Mouse (Mus musculus) skeletal muscle tissue, postnatal 0 days (tissue): ENCODE measurements around the gene Uqcr11. TPM values are rescaled to one million over a fixed set of nuclear protein-coding genes. Genes with fewer than 3 reads are reported as not detected.

Experiments used
- microRNA-seq, 2 experiments: library from miRNA; unstranded; fragments of <30 nt; microRNA quantifications; one replicate each; pipeline ENCODE4; 2016
- polyA plus RNA-seq: library from polyadenylated mRNA; unstranded; fragments of >200 nt; fragmentation: Nextera tagmentation; extraction: Ambion mirVana; gene quantifications from 2 replicates; pipeline ENCODE4 v1.2.1, GENCODE M21; 2015

Uqcr11 gene
- polyA plus RNA-seq: 1,315 and 1,562 TPM in 2 replicates

DNA sequence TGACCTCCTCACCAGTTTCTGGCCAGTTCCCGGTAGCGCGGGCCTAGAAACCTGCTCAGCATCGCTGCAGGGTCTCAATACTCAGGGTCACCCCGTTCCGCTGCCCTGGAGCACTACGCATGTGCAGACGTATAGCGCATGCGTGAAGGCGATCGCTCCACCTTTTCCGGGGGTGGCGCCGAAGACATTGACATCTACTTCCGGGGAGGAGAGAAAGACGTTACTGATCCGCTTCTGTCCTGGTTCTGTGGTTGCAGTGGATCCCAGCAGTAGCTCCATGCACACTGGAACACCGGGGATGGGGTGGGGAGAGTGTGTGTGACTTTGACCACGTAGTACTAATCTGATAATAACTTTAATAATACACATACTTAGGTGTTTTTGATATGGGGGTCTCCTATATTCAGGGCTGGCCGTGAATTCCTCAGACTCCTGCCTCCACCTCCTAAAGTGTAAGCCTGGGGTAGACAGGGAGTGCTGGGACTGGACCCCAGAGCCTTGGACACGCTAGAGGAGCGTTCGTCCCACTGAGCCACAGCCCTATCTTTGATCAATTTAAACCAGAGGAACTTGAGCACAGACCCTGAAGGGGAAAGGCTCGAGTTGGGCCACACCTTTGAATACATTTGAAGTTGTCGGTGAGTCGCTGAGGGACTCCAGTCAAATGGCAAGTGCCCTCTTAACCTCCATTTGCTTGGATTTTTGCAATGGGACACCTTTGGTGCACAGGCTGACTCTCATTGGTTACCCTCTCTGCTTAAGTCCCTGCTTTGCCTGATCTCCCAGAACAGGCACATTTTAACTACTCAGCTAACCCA lies at the start of gene Uqcr11:
Uqcr11 (minus strand) TSS at position 147 of the 818 bp plus-strand sequence.

DNA sequence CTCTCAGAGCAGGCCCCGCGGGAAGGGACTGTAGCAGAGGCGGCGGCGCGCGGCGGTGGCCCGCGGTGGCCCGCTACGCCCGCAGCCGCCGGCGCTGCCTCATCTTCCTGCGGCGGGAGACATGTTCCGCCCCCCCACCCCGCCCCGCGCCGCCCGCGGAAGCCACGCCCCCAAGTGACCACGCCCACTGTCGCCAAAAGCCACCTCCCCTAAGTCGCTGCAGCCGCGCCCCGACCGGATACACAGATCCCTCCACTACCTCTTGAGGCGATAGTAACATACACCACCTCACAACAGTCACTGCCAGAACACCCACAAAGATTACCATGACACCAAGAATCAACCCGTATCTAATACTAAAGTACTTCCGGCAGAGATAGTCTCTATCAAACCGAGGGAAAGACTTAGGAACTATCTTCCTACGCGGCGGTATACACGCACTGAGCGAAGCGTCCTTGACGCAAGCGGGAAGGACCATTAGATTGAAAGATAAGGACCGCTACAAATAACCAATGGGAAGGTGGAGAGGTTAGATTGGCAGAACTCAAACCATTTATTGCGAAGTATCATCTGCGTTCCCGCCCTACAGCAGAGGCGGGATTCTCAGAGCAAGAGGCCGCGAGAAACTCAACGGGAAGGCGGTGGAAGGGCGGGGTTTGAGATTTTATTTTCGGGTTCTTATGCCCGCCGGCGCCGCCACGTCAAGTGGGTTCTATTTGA lies 27.0 kb upstream of the Uqcr11 start, which contains the start of gene Tcf3:
Tcf3 (minus strand) TSS at position 135 of the 720 bp plus-strand sequence.

GRCm38 (mm10) chr10:80399191-80399972 lies 7.2 kb downstream of the Uqcr11 start, which contains the start of gene Mbd3:
TSS of gene Mbd3 (minus strand) at chr10:80399550.

DNA sequence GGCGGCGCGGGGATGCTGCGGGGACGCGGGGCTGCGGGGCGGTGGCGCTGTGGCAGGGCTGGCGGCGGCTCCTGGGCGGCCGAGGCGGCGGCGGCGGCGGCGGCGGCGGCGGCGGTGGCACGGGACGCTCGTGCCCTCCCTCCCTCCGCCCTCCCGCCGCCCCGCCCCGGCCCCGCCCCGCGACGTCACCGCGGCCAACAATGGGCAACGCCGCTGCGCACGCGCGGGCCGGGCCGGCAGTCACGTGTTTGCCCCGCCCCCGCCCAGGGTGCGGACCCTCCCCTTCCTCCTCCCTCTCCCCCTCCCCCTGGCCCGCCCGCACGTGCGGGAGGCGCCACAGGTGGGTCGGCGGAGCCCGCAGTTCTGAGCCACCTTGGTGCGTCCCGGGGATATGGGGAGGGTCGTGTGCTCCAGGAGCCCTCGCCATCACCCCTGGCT lies 19.1 kb downstream of the Uqcr11 start, which contains the start of gene Mex3d:
Mex3d (minus strand) TSS at position 138 of the 438 bp plus-strand sequence.

GRCm38 (mm10) chr10:80356001-80356682 lies 50.5 kb downstream of the Uqcr11 start, which contains the start of gene Plk5:
TSS of gene Plk5 (plus strand) at chr10:80356459.

Small RNAs within 50 kb of the gene (microRNA-seq; reads per million reads assigned to microRNA genes)
- gene Gm22721: 0 to 0.20 reads per million in 2 experiments

Other genes with a start within 250 kb of the Uqcr11 start
- 202 and 207 TPM in 2 replicates for gene Cirbp, start 240.8 kb downstream of the Uqcr11 start, polyA plus RNA-seq
- gene 1600002K03Rik, start 233.9 kb downstream of the Uqcr11 start, polyA plus RNA-seq: 4.9 and 6.3 TPM in 2 replicates
- 3.7 and 4.3 TPM in 2 replicates for gene Efna2, start 227.3 kb downstream of the Uqcr11 start, polyA plus RNA-seq
- 44.5 and 52.6 TPM in 2 replicates for gene Mum1, start 180.4 kb downstream of the Uqcr11 start, polyA plus RNA-seq
- 696 and 892 TPM in 2 replicates for gene Ndufs7, start 157.7 kb downstream of the Uqcr11 start, polyA plus RNA-seq
- 487 and 520 TPM in 2 replicates for gene Gamt, start 145.8 kb downstream of the Uqcr11 start, polyA plus RNA-seq
- 25.6 and 28.9 TPM in 2 replicates for gene Dazap1, start 145.3 kb downstream of the Uqcr11 start, polyA plus RNA-seq
- 529 and 552 TPM in 2 replicates for gene Rps15, start 114.4 kb downstream of the Uqcr11 start, polyA plus RNA-seq
- 0.19 and 0.21 TPM in 2 replicates for gene Apc2, start 110.9 kb downstream of the Uqcr11 start, polyA plus RNA-seq
- 23.0 and 30.4 TPM in 2 replicates for gene 2310011J03Rik, start 86.3 kb downstream of the Uqcr11 start, polyA plus RNA-seq
- gene Pcsk4, start 77.3 kb downstream of the Uqcr11 start, polyA plus RNA-seq: 2.4 and 4.2 TPM in 2 replicates
- 3.6 and 16.4 TPM in 2 replicates for gene Reep6, start 76.9 kb downstream of the Uqcr11 start, polyA plus RNA-seq
- gene Adamtsl5, start 58.4 kb downstream of the Uqcr11 start, polyA plus RNA-seq: 12.6 and 13.8 TPM in 2 replicates
- gene Plk5, start 50.4 kb downstream of the Uqcr11 start, polyA plus RNA-seq: 0.14 and 0.23 TPM in 2 replicates
- 2.8 and 3.6 TPM in 2 replicates for gene Mex3d, start 19.2 kb downstream of the Uqcr11 start, polyA plus RNA-seq
- gene Mbd3, start 7.3 kb downstream of the Uqcr11 start, polyA plus RNA-seq: 82.3 and 101 TPM in 2 replicates
- gene Tcf3, start 26.8 kb upstream of the Uqcr11 start, polyA plus RNA-seq: 28.8 and 33.8 TPM in 2 replicates
- gene Onecut3, start 88.0 kb upstream of the Uqcr11 start, polyA plus RNA-seq: not detected in 2 replicates
- gene Atp8b3, start 132.3 kb upstream of the Uqcr11 start, polyA plus RNA-seq: 0.05 TPM in 1 of 2 replicates, not detected in the other
- 7.3 TPM in 2 replicates for gene Rexo1, start 154.7 kb upstream of the Uqcr11 start, polyA plus RNA-seq
- 2.6 and 3.2 TPM in 2 replicates for gene Klf16, start 170.5 kb upstream of the Uqcr11 start, polyA plus RNA-seq
- 76.8 and 93.8 TPM in 2 replicates for gene Abhd17a, start 183.5 kb upstream of the Uqcr11 start, polyA plus RNA-seq
- gene Scamp4, start 196.0 kb upstream of the Uqcr11 start, polyA plus RNA-seq: 30.5 and 36.5 TPM in 2 replicates
- gene Adat3, start 196.1 kb upstream of the Uqcr11 start, polyA plus RNA-seq: 2.5 and 3.5 TPM in 2 replicates
- gene Gm49322, start 199.2 kb upstream of the Uqcr11 start, polyA plus RNA-seq: 0.87 and 1.2 TPM in 2 replicates
- 93.0 and 102 TPM in 2 replicates for gene Csnk1g2, start 216.0 kb upstream of the Uqcr11 start, polyA plus RNA-seq